Mouse (Mus musculus) C2C12 (cell line): Measurements from ENCODE around the gene Gm37240.

ENCODE experiments used
- CTCF ChIP-seq: IDR thresholded peaks from one replicate; pipeline ENCODE4 v1.5.1; 2011; ENCODE audit not compliant: control insufficient read depth, insufficient read depth, insufficient read length
- MYOD1 ChIP-seq: IDR thresholded peaks from one replicate; pipeline ENCODE4 v1.6.1; 2011; ENCODE audit warnings: low read depth; ENCODE audit not compliant: control insufficient read depth, insufficient read length
- MYOG ChIP-seq: IDR thresholded peaks from one replicate; pipeline ENCODE4 v1.6.1; 2011; ENCODE audit not compliant: control insufficient read depth, insufficient read length; ENCODE audit errors: extremely low read depth
- USF1 ChIP-seq: IDR thresholded peaks from one replicate; pipeline ENCODE4 v1.6.1; 2011; ENCODE audit warnings: low read depth, mild to moderate bottlenecking, control low read depth, moderate library complexity

GRCm38 (mm10) chr3:85859311-85859710 lies 28.0 kb downstream of the Gm37240 start:
- TF ChIP-seq MYOG (no peak), CTCF (no peak), USF1 (no peak), MYOD1 (no peak)
